Mouse (Mus musculus): ENCODE measurements around the gene Pou4f2.

The Pou4f2 gene

DNA sequence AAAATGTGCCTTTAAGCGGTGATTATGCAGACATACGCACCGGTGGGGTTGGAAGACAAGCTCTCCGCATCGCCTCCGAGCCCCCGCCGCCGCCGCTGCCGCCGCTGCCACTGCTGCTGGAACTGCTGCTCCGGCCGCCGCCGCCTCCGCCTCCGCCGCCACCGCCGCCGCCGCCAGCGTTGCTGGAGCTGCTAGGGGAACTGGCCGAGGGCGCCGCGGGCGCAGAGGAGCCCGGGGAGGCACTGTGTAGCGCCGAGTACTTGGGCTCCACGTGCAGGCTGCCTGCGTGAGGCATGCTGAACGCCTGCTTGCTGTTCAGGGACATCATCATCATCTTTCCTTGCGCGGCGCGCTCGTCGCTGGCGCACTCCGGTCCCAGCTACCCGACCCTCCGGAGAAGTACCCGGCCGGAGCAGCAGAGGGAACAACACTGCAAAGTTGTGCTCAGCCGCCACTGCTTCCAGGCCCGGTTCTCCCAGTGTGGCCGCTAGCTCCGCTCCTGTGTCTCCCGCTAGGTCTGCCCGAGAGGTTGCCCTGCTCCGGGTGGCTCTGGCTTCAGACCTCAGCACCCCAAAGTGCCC, at the start of gene Pou4f2:
Pou4f2 (minus strand) TSS at position 575 of the 581 bp plus-strand sequence.
- DNase-seq (ENCODE audit: low spot score) = peak; percentile 46

DNA sequence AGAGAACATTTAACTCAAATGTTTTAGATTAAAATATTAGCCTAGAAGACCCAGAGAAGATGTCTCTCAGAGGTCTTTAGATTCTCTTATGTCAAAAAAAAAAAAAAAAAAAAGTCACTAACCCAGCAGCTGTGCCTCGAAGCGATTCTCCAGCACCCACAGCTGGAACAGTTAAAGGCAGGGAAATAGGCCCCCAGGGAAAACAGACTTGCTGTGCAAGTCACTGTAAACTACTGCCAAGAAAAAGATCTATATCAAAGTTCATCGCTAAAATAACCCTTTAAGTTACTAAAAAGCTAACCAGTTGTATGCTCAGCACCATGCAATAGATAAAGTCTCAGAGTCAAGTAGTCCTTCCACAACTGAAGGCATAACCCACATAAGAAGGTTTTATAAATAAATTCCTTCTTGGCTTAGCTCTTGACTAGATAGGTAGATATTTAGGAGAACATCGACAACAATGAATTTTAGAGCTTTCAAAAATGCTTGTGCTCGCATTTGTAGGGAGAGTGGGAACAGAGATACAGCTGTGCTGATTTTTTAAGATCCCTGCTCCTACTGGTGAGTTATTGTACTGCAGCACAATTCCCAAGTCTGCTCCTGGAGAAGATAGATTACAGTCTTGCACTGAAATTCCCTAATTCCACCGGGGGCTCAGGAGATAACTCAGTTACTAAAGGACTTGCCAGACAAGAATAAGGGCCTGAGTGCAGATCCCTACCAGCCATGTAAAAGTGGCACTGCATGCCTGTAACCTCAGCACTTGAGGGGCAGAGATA, 40.8 kb upstream of the Pou4f2 start:
- DNase-seq (ENCODE audit: low spot score) = no peak

DNA sequence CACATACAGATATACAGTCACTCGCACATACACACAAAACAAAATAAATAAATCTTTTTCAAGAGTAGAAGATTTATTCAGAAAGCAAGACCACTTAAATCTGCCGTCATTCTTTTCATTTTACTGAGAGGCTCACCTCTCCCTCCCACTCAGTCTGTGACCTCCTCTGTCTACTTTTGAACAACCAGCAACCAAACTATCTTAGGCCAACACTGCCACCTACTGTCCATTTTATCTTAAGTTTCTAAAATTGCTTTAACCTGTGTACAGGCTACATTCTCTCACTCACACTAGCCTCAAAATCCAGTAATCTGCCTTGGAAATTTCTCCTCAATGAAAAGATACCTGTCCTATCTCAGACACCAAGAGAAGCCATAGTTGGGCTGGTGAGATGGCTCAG, 31.4 kb upstream of the Pou4f2 start:
- no peak for DNase-seq (ENCODE audit: low spot score)

DNA sequence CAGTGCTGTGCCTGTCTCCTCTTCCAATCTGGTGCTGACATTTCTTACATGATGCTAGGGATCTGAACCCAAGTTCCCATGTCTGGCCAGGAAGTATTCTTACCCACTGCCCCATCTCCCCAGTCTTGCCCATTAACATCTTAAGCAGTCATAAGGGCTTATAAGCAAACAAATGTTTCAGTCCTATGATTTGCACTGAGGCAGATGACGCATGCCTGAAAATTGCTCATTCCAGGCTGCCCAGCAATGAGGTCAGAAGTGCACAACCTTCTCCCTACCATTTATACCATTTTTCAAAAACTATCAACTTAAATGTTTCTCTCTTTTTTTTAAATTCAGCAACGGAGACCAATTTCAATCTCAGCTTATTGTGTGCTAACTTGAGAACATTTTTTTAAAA, 27.5 kb upstream of the Pou4f2 start:
- no peak for DNase-seq (ENCODE audit: low spot score)

DNA sequence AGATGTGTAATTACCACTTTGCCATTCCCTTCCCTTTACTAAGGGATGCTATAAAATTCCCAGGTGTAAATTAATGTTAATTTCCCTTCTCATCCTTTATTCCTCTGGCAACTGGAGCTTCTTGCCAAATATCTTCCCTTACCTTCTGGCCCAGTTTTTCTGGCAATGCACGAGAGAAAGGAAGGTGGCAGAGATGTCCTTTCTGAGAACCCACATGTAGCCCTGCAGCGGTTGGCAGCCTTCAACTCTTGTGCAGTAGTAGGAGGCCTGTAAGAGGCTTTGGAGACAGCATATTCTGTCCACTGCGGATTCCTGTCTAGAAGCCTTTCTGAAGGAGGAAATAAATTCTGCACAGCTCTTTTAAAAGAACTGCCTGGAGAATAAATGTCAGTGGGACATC, 20.0 kb upstream of the Pou4f2 start:
- DNase-seq (ENCODE audit: low spot score) = no peak

DNA sequence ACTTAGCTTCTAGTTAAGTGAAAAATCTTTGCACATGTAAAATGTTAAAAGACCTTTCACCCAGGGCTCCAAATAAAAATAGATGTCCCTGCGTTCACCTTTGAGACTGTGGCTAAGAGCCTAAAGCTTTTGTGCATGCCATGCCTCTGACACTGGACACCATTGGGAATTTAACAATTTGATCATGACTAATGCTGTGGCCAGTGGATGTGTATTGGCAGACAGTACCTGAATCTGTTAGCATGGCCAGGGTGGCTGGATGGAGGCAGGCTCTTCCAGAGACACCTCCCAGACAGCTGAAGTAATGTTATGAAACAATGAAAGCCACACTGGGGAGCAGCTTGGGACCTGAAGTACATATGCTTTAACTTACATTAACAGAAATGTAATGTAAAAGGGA, 6.3 kb upstream of the Pou4f2 start:
- no peak for DNase-seq (ENCODE audit: low spot score)

DNA sequence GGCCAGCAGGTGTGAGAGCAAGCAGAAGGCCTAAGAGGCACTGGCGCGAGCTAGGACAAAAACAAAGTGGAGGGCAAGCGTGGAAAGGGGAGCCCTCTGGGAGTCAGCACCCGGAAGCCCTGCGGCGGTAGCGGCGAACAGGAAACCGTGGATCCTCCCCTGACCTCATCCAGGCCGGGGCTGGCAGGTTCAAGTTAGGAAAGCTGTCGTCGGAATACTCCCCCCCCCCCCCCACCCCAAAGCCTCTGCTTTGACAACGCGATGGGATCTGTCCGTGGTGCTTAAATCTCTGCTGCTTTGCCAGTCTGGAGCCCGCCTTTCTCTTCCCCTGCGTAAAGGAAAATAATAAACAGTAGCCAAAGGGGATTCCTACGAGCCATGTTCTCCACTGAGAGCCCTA, 1.7 kb upstream of the Pou4f2 start:
- DNase-seq (ENCODE audit: low spot score) = peak; percentile 76

DNA sequence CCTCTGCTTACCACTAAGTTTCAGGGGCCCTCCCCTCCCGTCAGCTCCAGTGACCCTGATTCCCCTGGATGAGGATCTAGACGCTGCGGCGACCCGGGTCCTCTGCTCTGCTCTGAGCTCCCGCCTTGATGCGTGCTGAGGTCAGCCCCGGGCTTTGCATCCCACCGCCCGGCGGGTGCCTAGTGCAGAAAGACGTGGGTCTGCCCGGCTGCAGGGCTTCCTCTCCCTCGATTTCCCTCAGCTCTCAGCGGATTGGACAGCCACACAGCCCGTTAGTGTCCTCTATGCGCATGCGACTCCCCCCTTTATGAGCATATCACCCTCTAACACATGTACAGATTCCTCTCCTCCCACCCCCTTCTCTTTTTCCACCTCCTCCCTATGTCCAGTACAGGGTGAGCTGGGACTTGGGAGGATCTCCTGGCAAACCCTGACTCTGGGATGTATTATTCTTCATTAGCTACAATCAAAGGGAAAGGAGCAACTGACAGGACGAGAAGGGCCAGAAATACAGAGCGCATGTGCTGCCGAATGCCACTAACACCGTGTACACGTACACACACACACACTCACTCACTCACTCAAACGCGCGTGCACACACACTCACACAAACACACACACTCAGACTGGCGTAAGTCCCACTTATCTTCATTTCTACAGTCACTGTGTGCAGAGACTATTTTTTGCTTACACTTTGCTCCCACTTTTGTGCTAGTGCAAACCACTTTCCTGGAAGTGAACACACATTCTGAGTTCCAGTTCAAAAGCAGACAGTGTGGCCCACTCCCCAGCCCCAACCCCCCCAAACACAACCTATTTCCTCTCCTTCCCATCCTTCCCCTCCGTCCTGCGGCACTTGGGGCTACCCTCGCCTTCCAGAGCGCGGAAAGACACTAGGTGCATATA, 948 bp upstream of the Pou4f2 start:
- DNase-seq (ENCODE audit: low spot score) = no peak

DNA sequence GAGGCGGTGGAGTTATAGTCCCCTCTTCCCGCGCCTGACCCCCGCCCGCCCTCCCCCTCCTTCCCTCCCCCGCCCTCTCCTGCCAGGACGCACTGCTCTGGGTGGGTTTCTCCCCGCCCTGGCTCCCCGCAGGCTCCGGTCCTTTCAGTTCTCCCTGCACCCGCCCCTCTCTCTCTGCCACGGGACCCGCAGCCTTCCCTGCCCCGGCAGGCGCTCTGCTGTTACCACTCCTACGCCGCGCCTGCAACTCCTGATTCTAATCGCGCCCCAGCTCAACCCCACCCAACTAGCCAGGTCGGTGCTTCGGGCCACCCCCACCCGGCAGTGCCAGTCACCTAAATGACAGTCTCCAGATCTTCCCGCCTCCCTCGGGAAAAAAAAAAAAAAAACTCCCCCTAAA, 216 bp upstream of the Pou4f2 start:
- DNase-seq (ENCODE audit: low spot score) = no peak

DNA sequence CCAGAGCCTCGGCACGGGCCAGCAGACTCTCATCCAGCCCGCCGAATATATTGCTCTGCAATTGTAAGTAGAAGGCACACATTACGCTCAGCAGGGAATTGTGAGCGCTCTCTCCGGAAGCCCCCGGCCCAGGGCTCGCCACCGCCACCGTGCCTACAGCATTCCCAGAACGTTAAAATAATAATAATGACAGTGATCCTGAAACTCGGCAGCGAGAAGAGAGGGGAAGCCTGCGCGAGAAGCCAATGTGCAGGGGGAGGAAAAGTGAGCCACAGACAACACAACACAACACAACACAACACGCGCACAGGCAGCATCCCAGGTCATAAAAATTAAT, 853 bp downstream of the Pou4f2 start:
- DNase-seq (ENCODE audit: low spot score) = no peak

DNA sequence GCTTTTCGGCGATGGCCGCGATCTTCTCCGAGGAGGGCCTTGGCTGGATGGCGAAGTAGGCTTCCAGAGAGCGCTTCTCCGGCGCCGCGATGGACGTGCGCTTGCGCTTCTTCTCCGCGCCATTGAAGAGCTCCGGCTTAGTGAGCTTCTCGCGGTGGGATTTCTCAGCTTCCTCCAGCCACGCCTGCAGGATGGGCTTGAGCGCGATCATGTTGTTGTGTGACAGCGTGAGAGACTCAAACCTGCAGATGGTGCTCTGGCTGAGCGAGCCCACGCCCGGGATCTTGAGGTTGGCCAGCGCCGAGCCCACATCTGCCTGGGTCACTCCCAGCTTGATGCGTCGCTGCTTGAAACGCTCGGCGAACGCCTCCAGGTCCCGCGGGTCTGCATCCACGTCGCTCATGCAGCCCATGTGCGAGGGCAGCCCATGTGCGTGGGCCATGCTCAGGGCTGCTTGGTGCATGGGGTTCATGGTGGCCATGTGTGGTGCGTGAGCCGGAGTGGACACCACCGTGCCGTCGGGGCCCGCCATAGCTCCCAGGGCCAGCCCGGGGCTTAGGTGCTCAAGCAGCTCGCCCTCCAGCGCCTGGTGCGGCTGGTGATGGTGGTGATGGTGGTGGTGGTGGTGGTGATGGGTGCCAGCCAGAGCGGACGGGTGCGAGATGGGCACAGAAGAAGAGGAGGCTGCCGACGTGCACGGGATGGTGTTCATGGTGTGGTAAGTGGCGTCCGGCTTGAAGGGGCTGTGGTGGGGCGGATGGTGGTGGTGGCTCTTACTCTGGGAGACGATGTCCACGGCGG, 1.4 kb downstream of the Pou4f2 start:
- no peak for DNase-seq (ENCODE audit: low spot score)

DNA sequence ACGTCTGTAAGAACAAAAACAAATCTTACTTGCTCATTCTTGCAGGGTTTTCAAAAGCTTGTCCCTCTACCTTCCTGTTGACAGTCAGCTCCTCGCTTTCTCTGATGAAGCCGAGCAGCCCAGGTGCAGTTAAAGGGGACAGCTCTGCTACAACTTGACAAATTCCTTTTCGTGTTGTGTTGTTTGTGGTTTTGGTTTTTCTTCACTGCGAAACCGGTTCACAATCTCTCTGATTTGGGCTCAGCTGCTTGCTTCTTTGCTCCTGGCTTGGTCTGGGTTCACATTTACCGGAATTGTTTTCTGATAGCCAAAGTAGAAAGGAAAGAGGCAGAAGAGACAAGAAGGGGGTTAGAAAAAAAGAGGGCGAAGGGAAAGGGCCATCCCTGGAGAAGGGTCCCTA, 2.1 kb downstream of the Pou4f2 start:
- DNase-seq (ENCODE audit: low spot score) = no peak

DNA sequence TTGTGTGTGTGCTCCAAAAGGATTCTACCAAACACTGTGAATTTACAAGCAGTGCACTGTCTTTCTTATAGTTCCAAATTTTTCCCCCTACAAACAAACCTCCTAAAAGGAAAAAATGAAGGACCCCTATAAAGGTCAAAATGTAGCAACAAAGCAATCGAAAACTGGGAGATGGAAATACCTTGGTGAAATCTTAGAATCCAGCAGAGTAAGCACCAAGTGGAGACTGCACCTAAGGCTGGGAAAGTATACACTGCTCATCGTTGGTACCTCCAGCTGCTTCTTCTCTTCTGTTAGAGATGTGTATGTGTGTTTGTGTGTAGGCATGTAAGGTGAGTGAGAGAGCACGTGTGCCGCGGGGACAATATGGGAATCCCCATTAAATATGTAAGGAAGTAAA, 3.1 kb downstream of the Pou4f2 start:
- no peak for DNase-seq (ENCODE audit: low spot score)

DNA sequence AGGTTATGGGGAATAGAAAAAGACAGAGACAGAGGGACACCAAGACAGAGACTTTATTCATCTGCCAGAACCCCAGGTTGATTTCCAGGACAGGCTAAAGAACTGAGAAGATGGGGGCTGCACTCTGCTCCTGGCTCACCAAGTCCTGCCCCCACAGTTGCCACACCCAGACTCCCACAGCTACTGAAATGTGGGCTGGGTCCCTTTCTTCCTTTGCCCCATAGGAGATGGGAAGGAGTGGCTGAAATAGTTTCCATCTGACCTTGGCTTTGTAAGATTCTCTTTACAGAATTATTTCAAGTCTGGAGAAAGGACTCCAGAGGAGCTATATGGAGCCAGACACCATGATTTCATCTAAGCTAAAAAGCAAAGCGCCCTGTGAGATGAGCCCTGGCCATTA, 4.0 kb downstream of the Pou4f2 start:
- DNase-seq (ENCODE audit: low spot score) = no peak

DNA sequence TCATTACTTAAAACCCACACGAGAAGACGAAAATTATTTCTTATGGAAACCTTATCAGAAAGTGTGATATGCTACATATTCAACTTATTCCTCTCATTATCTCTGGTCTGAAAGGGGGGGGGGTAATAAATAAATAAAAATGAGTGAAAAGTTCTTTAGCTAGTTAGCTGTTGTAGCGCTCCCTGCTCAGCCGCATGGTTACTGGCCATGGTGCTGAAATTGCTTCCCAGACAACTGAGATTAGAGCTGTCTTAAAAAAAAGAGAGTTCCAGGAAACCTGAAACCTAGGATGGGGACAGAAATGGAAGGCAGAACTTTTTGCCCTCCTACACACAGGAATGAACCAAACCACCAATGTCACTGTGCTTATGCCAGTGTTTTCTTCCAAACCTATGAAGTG, 5.1 kb downstream of the Pou4f2 start:
- peak; percentile 79 for DNase-seq (ENCODE audit: low spot score)

DNA sequence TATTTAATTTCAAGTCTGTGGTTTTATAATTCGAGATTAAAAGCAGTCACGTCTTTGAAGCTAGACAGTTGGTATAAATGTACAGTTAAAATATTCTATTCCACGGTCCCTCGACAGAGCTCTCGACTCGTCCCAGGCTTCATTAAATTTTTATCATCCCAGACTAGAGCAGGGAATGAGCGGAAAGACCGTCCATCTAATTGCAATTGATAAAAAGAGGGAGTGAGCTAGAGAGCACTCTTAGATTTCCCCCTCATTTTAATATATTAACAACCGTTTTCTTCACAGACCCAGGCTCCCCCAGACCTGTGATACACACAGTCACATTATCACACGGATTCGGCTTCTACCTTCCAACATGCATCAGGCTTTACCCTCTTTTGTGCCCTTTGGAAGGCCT, 8.3 kb downstream of the Pou4f2 start:
- DNase-seq (ENCODE audit: low spot score) = no peak

DNA sequence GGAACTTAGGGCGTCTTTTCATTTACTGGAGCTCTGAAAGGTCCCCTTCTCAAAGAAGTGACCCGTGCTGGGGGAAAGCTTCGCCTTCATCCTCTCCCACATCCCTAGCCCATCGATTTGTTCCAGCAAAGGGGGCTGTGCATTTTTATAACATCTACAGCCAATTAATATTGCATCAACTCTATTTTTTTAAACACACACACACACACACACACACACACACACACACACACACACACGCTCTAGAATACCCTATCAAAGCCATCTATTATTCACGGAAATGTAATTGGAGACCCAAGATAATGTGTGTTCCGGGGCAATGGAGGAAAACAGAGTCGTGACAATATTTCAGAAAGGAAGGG, 8.7 kb downstream of the Pou4f2 start:
- DNase-seq (ENCODE audit: low spot score) = no peak

DNA sequence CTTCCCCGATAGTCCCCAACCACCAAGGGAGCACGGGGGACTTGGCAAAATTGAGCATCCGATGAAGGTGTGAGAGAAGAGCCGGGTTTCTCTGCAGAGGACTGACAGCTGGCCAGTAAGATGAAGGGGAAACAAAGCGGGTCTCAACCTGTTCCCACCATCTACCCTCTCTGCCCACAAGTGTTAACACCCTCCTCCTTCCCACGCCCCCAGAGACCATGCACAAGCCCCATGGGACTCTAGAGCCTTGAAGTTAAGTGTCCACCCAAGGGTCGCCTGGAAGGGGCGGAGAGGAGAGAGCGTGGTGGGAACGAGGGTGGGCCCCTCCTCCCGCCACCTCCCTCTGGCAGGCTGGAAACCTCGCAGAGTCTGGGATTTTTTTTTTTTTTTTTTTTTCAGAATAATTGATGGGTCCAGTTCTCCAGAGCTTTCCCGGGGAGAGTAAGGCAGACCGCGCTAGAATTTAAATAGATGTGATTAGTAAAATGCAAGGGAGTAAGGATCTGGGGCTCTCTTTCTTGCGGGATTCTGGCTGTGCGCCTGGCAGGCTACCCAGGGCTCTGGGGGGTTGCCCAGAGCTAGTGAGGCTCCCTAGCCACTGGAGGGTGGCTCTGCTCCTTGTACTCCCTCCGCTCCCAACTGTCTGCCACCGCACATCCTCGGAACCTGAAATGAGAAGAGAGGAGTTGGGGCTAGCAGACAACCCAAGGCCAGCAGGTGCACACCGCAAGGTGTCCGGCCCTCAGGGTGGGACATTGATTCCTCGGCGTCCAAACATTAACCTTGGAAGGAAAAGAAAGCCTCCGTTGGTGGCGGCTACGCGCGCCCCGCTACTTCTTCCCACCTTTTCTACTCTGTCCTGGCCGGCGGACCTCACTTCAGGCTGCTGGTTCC, 9.3 kb downstream of the Pou4f2 start:
- no peak for DNase-seq (ENCODE audit: low spot score)

DNA sequence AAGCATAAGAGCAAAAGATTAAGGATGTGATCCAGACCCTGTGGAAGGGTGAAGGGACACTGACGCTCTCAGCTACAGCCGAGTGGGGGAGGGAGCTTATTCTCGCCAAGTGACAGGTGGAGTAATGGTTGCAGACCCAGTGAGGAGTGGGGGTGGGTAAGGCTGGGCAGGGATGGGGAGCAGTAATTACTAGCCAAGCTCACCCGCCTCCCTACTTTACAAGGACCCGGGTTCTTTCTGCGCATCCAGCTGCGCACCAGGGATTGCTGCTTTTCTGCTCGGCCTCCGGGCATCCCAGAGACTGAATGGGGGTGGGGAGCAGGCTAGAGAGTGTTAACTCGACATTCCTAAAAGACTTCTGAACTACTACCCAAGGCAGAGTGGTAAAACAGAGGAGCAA, 10.0 kb downstream of the Pou4f2 start:
- no peak for DNase-seq (ENCODE audit: low spot score)

DNA sequence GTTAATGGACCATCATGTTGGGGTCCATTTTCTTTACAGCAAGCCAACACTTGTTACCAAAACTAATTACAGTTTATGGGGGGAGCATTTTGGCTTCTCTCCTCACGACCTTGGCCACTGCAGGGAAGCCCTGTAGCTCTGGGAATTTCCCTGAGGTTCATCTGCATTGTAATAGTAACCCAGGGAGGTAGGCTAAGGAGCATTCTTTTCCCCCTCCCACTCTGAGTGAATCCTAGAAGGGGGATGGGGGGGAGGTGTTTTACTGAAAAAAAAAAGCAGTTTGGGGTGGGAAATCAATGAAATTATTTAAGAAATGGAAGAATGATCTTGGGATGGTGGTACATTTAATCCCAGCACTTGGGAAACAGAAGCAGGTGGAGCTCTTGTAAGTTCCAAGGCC, 12.5 kb downstream of the Pou4f2 start:
- no peak for DNase-seq (ENCODE audit: low spot score)

DNA sequence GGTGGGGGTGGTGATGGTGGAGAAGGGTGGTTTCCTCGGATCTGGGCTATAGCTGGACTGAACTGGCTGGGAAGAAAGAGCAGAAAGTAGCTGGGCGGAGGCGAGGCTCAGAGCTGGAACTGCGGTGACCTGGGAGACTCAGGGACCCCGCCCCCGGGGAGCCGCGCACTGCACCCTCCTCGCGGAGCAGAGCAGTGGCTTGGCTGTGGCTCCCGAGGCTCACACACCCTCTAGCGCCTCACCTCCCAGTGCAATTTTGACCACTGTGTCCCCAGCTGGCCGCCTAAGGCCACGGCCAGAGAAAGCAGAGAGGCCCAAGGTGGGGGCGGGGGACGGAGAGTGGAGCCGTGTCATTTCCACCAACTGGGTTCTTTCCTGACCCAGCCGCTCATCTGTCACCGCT, 16.3 kb downstream of the Pou4f2 start:
- DNase-seq (ENCODE audit: low spot score) = peak; percentile 64
